Mouse (Mus musculus): ENCODE data around the gene Ppp1r13b. TPM values are rescaled to one million over a fixed set of nuclear protein-coding genes. Genes with fewer than 3 reads are reported as not detected.

Ppp1r13b gene
- total RNA-seq, 2 experiments from 2014 or later, result 58.1 to 60.3 TPM

GRCm38 (mm10) chr12:111832643-111833042, 75.3 kb downstream of the Ppp1r13b start:
- intact Hi-C loops (cut with DNase I), result no loop called here
- no peak for DNase-seq

- intact Hi-C loops (cut with DNase I), result no loop called here
- DNase-seq, result no peak
These were observed 77.5 kb downstream of the Ppp1r13b start for GRCm38 (mm10) chr12:111830375-111830774.

GRCm38 (mm10) chr12:111829954-111830353, 78.0 kb downstream of the Ppp1r13b start:
- intact Hi-C loops (cut with DNase I), result no loop called here
- peak; percentile 58 for DNase-seq

GRCm38 (mm10) chr12:111829447-111829846, 78.5 kb downstream of the Ppp1r13b start:
- intact Hi-C loops (cut with DNase I), result no loop called here
- DNase-seq, result peak; percentile 26

- DNase-seq, result no peak
- intact Hi-C loops (cut with DNase I), result no loop called here
These were observed 80.4 kb downstream of the Ppp1r13b start for GRCm38 (mm10) chr12:111827556-111827955.

- intact Hi-C loops (cut with DNase I), result no loop called here
- peak; percentile 32 for DNase-seq
These were observed 86.0 kb downstream of the Ppp1r13b start for GRCm38 (mm10) chr12:111821931-111822330.

GRCm38 (mm10) chr12:111820708-111821107, 87.2 kb downstream of the Ppp1r13b start:
- intact Hi-C loops (cut with DNase I), result no loop called here
- no peak for DNase-seq

- intact Hi-C loops (cut with DNase I), result no loop called here
- no peak for DNase-seq
These were observed 88.0 kb downstream of the Ppp1r13b start for GRCm38 (mm10) chr12:111819936-111820335.

GRCm38 (mm10) chr12:111817991-111818390, 89.9 kb downstream of the Ppp1r13b start:
- no peak for DNase-seq
- intact Hi-C loops (cut with DNase I), result no loop called here

GRCm38 (mm10) chr12:111816967-111817366, 90.9 kb downstream of the Ppp1r13b start:
- no peak for DNase-seq
- intact Hi-C loops (cut with DNase I), result no loop called here

- DNase-seq, result no peak
- intact Hi-C loops (cut with DNase I), result no loop called here
These were observed 91.4 kb downstream of the Ppp1r13b start for GRCm38 (mm10) chr12:111816528-111816927.

- intact Hi-C loops (cut with DNase I), result no loop called here
These were observed 92.8 kb downstream of the Ppp1r13b start for GRCm38 (mm10) chr12:111814769-111815762.

GRCm38 (mm10) chr12:111813766-111814617, 93.9 kb downstream of the Ppp1r13b start, which contains the start of the genes Xrcc3 and Zfyve21:
Gene Xrcc3, minus strand, starts transcription at chr12:111813873.
Gene Zfyve21, plus strand, starts transcription at chr12:111814170.
- DNase-seq, result peak; percentile 99
- intact Hi-C loops (cut with DNase I), result no loop called here

More at GRCm38 (mm10) chr12:111814769-111815762, 92.8 kb downstream of the Ppp1r13b start:
- no peak for DNase-seq

- intact Hi-C loops (cut with DNase I), result no loop called here
- no peak for DNase-seq
These were observed 94.7 kb downstream of the Ppp1r13b start for GRCm38 (mm10) chr12:111813111-111813765.

GRCm38 (mm10) chr12:111812611-111813010, 95.3 kb downstream of the Ppp1r13b start:
- intact Hi-C loops (cut with DNase I), result no loop called here
- DNase-seq, result no peak

GRCm38 (mm10) chr12:111812075-111812474, 95.8 kb downstream of the Ppp1r13b start:
- DNase-seq, result no peak
- intact Hi-C loops (cut with DNase I), result no loop called here

GRCm38 (mm10) chr12:111809762-111810161, 98.1 kb downstream of the Ppp1r13b start:
- intact Hi-C loops (cut with DNase I), result no loop called here

GRCm38 (mm10) chr12:111808775-111809174, 99.1 kb downstream of the Ppp1r13b start:
- intact Hi-C loops (cut with DNase I), result no loop called here
- no peak for DNase-seq

More at GRCm38 (mm10) chr12:111809762-111810161, 98.1 kb downstream of the Ppp1r13b start:
- peak; percentile 93 for DNase-seq

- no peak for DNase-seq
- intact Hi-C loops (cut with DNase I), result no loop called here
These were observed 104.4 kb downstream of the Ppp1r13b start for GRCm38 (mm10) chr12:111803538-111803937.

- DNase-seq, result no peak
- intact Hi-C loops (cut with DNase I), result no loop called here
These were observed 107.3 kb downstream of the Ppp1r13b start for GRCm38 (mm10) chr12:111800459-111801183.

Measured in left cerebral cortex, postnatal 4 days (tissue).